Mouse (Mus musculus) adrenal gland, postnatal 14 days (tissue): ENCODE data around the gene Fyco1. TPM values are rescaled to one million over a fixed set of nuclear protein-coding genes. Genes with fewer than 3 reads are reported as not detected.

Experiments
- DNase-seq: peaks from one replicate; pipeline ENCODE4 v3.0.0; 2021; ENCODE audit warnings: mixed read lengths
- long read RNA-seq, 2 experiments: library from polyadenylated mRNA; stranded (forward); transcript quantifications; one replicate each; pipeline ENCODE4 v2.0.0; 2021
- total RNA-seq: library from RNA; stranded (reverse); gene quantifications from 2 replicates; pipeline ENCODE4 v1.2.3, GENCODE M21; 2021

The Fyco1 gene
- total RNA-seq = 41.8 and 42.8 TPM in 2 replicates
- long read RNA-seq, experiment 1, full-length matches to known transcripts = 3 of 8 reads
- long read RNA-seq, experiment 1, partial matches to known transcripts = 2 of 8 reads
- long read RNA-seq, experiment 1, other reads (novel, unspliced or antisense) = 3 of 8 reads
- long read RNA-seq, experiment 2, full-length matches to known transcripts = 3 of 4 reads
- long read RNA-seq, experiment 2, partial matches to known transcripts = 1 of 4 reads
- long read RNA-seq, experiment 2, other reads (novel, unspliced or antisense) = 0 of 4 reads

DNA sequence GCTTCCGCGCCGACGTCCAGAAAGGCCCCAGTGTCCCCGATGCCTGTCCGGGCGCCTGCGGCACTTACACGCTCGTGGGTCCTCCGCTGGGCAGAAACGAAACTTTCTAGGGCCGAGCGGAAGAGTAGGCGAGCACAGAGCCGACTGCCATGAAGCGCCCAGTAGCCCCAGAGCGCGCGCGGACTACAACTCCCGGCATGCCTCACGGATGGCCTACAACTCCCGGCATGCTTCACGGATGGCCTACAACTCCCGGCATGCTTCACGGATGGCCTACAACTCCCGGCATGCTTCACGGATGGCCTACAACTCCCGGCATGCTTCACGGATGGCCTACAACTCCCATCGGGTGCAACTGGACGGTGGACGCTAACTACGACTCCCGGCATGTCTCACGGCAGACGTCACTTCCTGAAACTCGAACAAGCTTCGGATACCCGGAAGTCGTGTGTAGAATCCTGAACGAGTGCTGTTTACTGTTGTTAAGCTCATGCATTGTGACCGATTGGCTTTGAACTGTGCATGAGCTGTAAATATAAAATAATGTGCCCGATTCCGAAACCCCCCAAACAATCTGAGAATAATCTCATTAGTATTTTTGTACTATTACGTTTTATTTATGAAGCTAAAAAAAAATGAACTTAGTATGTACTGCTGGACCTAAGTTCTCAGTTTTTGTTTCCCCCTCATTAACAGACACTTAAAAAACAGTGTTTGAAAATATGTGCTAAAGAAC is at the start of gene Fyco1:
Fyco1 (minus strand) TSS at position 187 of the 736 bp plus-strand sequence.
- DNase-seq = peak; percentile 95

DNA sequence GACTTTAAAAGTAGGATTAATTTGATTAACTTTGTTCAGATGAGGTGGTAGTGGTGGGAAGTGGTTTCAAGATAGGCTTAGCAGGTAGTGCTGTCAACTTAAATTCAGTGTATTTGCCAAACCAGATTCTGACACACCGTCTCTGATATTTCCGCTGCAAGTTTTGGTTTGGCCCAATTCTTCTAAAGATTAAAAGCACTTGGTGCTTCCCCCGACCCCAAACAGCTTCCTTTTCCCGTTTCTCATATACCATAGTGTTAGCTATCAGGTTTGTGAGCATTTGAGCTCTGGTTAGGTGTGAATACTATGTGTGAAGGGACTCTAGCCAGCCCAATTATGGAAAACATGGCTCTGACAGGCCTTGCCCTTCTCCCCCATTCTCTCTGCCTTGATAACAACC is 20.4 kb upstream of the Fyco1 start:
- no peak for DNase-seq

DNA sequence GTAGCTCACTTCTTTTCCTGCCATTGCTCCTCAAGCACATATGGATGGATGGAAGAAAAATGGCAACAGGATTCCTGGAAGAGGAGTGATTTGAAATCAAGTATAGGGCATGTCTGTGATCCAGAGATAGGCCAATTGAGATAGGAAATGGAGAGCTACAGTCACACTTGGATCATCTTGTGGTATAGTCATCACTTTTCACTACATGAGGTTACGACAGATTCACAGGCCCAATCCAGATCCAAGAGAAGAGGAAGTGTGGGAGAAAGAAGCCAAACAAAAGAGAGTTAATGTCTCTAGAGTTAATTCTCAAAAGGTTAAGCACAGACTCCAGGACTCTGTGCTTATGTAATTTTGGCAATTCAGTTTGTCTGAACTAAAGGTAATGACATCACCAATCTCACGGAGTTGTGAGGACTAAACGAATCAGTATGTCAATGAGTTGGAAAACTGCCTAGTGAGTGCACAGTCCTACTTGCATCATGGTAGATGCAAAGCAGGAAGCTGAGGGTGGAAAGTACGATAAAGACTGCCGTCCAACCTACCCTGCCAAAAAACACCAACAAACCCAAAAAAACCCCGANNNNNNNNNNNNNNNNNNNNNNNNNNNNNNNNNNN is 17.6 kb upstream of the Fyco1 start:
- DNase-seq = no peak

DNA sequence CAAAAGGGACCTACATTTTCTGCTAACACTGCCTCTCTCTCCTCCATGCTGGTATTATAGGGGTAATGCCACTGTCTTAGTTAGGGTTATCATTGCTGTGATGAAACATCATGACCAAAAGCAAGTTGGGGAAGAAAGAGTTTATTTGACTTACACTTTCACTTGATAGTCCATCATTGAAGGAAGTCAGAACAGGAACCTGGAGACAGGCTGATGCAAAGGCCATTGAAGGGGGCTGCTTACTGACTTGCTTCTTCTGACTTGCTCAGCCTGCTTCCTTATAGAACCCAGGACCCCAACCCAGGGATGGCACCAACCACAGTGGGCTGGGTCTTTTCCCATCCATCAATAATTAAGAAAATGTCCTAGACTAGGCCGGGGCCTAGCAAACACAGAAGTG is 11.9 kb upstream of the Fyco1 start:
- DNase-seq = no peak

DNA sequence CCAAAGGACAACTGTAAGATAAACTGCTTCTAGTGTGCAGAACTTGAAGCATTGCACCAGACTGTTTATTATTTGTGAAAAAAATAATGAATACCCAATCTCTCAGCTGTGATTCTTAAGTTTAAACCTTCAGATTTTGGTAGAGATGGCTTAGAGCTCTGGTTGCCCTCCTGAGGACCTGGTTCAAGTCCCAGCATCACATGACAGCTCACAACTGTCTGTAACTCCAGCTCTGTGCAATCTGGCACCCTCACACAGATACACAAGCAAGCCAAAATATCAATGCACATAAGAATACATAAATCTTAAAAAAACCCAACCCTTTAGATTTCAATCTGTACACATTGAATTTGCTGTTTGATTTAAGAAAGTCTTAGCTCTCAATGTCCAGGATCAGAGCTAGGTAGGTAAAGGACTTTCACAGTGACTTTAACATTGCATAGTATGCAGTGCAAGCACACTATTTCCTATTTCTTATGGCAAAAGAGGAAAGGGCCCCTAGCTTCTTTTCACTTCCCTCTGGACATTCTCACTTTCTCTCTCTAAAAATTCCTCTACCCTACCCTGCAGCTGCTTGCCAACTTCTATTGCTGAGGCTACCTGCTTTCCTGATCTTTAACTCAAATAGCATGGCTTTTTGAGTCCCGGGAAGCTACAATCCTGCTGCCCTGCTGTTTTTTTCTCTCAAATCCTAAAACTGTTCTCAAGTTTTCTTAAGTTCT is 11.4 kb upstream of the Fyco1 start:
- no peak for DNase-seq

DNA sequence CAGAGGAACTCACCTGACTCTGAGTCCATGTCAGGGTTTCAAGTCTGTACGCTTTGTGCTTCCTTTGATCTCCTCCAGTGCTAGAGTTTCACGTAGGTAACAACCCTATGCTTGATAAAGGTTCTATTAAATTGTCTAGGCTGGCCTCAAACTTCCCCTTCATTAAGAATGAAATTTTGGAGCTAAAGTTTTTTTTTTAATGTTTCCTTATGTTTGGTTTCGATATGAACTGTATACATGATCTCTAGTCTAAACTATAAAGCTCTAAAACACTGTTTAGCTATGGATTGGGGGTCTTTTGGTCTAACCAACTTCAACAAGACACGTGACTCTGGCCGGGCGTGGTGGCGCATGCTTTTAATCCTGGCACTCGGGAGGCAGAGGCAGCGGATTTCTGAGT is 10.2 kb upstream of the Fyco1 start, which contains the start of gene Xcr1:
Xcr1 (minus strand) TSS at position 101 of the 400 bp plus-strand sequence.
- DNase-seq = no peak

DNA sequence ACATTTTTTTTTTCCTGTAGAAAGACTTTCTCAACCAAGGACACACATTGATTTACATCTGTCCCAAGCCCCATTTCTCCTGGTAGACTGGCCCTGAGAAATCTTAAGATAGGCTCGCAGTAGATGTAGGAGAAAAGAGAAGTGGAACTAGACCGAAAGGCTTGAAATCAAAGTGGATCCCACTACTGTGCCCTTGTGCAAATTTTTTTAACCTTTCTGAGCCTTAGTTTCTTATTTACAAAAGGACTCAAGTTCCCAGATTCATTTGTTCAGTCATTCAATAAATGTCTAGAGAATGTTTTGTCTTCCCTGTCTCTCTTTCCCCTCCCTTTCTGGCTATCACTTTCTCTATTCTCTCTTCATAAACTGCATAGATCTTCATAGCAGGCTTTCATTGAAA is 5.1 kb upstream of the Fyco1 start:
- no peak for DNase-seq

DNA sequence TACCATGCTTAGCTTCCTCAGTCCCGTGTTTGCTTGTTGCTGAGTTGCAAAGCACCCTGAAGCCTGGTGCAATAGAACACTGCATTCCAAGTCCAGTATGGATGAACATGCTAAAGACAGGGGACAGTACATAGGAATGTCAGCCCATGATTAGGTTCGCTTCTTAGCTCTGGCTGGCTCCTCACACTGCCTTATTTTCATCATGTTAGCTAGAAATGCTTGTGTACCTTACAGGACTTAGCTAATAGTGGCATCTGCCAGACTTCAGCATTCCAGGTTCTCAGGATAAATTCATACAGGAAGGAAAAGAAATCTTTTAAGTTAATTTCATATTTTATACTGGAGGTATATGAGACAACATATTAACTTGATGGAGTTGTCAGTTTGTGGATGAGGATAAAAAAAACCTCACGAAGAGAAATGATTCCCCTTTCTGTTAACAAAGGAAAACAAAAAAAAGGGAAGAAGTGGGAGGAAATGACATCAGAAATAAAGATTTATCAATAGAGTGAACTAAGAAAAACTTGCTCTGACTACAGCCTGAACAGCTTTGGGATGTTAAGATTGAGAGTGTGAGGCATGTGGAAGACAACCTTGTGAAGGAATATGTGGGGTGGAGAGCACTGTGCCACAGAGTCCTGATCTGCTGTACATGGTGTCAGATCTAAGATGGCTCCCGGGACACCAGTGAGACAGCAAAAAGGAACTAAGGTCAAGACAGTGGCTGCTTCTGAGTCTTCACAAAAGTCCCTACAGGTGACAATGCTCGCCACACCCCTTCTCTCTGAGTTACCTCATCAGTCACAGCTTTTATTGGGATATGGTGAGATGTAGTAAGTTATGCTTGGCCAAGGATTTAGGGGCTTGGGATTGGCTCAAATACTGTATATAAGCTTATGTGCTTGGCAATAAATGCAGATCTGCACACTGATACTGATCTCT is 1.0 kb upstream of the Fyco1 start:
- DNase-seq = no peak

DNA sequence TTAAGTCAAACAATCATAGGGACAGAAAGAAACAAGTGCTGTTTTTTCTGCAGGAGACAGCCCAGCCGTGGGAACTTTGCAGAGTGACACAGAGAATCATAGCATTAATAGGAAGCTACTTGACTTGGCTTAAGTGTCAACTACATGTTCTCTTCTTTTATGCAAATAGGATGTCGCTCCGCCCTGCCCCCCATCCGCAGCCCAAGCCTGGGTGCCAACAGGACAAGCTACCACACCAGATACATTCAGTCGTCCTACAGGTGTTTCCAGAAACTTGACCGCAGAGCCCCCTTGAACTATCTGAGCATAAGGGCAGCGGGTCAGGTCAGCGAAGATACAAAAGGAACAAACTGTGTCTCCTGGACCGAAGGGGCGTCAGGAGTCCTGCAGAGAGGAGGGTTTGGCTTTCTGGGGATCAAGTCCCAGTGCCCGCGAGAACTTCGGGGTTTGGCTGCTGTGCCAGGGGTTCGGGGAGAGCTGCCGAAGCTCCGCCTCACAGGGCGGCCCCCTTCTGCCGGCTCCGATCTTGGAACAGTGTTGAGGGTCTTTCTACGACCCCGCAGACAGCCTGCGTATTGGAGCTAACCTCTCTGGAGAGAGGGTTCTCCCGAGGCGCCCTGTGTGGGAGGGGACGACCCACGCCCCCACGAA is 512 bp downstream of the Fyco1 start:
- DNase-seq = peak; percentile 83

DNA sequence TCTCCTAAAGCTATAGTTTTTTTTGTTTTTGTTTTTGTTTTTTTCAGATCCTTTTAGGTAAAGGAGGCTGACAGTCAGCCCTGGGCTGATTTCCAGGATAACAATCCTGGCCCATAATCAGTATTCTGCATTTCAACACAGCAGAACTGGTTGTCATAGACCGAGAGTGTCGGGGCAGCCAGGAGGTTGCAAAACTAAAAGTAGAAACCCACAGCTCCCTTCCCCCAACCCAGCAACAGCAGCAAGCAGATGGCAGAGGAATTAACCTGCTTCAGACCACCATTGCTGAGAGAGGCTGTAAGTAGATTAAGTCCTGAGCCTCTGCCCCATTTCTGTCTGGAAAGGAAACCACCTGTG is 1.0 kb downstream of the Fyco1 start:
- DNase-seq = peak; percentile 75

DNA sequence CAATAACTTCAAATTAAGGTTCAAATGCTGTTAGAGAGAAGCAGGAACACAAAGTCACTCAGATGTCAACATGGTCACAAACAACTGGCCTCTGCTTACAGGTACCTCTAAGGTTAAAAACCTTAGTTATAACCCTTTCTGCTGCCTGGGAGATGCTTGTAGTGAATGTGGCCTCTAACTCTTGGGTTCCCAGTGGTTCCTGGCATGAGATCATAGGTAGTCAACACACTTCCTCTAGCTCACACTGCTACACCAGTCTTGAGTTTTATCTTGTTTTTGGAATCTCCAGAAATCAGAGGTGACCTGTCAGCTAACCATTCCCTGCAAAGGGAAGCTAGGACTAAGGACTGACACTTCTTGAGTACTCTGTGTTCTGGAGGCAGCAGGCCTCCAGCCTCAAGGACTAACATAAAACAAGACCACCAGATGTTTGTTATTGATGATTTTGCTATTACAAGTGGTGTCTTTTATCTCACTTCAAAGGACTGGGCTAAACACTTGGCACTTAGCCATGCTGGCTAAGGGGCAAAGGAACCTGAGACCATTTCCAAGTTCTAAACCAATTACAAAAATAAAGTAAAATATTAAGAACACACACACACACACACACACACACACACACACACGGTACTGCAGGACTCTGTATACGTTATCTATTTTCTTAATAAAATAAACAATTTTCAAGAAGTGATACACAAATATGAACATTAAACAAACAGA is 1.6 kb downstream of the Fyco1 start:
- DNase-seq = peak; percentile 36

DNA sequence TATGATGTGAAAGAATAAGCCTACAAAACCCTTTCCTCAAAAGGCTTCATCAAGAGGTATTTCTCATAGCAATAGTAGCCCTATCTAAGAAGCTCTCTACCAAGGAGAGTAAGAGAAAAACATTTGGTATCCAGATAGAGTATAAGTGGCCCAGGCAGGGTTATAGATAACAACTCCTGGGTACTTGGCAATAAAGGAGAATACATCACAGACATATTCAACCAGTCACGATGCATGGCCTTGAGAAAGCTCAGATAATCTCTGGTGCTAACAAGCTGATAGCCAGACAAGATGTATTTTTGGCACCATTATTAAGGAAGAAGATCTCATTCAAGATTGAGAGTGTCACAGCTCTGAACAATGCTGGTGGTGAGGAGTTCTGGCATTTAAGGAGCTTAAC is 5.2 kb downstream of the Fyco1 start:
- no peak for DNase-seq

DNA sequence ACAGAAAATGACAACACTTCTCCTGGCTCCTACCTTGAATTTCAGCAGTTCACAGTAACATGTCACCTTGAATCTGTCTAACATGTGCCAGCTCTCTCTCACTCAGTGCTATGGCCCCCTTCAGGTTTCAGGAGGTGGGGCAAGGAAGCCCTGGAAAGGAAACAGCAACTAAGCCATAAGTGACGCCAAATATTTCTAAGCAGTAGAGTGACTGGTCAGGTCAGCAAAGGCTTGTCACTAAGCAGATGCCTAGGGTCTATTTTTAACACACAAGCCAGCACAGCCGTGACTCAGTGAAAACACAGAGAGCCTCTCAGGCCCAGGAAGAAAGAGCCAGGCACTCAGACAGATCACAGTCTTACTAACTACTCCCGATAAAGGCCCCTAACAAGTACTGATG is 6.6 kb downstream of the Fyco1 start:
- DNase-seq = peak; percentile 55

DNA sequence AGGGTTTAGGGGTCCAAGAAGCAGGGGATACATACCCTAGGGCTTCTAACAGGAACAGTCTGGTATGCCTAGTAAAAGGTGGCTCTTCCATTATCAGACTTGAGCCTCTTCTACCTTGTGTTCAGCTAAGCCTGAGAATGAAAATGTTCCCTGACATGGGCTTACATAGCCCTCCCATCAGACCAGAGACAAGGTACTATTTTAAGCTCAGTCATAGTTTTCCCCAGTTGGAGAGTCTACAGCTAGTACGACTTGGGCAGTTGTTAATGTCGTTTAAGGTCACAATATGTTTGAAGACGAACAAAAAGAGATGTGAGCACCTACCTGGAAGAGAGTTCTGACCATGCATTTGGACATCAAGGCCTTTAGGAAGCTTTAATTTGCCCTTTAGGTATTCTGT is 7.2 kb downstream of the Fyco1 start:
- no peak for DNase-seq

DNA sequence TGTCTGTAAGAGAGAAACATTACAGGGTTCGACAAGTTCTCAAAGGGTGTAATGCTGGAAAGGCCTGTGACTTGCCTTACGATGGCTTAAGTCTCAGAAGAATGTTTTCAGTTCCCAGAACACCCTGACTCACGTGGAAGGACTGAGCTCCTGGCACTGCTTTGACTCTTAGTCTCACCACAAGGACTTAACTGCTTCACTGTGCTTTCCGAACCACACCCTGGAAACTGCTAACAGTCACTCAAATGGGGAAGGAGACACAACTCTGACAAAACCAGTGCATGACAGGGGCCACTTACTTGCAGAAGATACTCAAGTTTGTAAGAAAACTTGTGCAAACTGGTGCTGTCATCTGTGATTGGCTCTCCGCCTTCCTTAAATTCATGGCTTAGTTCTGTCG is 11.5 kb downstream of the Fyco1 start:
- DNase-seq = no peak

DNA sequence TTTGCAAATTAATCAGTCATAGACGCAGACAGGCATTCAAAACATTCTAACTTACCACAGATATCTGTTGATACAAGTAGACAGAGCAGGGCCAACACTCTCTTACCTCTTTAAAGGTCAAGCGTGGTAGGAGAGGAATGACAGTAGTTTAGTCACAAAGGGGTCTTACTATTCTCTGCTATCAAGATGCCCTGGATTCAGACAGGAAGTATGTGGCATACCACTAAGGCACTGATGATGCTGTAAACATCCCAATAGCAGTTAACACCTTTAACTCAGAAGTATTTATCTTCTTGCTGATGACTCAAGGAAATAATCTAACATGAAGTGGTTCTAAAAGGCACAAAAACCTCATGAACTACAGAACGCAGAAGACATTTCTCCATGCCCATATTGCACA is 15.8 kb downstream of the Fyco1 start:
- DNase-seq = no peak

DNA sequence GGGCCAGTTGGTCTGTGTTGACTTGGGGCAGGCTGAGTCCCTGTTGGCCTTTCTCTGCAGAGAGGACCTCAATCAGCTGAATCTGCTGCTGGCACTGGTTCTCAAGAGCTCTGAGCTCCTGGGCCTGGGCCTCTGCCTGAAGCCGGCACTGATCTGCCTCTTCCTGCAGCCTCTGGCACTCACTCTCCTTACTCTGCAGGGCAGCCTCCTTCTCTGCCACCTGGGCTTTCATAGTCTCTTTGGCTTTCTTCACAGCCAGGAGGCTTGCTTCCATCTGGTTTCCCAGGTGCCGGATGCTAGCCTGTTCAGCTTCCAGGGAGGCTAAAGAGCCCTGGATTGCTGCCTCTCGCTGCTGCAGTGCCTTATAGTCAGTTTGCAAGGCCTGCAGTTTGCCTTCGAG is 22.8 kb downstream of the Fyco1 start:
- DNase-seq = no peak

DNA sequence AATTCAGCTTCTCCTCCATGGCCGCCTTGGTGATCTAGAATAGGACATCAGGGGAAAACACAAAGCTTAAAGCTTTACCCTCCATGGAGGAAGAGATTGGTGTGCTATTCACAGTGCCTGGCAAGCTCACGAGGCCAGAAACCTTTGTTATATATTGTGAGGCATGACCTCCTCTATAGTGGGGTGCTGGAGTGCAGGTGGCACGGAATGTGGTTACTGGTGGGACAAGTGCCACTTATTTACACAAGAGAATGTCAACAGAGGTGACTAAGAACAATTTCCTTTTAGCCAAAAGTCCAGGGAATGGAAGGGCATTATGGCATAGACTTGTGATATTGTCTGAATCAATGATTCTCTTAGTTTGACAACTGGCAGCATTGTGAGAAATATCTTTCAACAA is 25.1 kb downstream of the Fyco1 start:
- DNase-seq = no peak

DNA sequence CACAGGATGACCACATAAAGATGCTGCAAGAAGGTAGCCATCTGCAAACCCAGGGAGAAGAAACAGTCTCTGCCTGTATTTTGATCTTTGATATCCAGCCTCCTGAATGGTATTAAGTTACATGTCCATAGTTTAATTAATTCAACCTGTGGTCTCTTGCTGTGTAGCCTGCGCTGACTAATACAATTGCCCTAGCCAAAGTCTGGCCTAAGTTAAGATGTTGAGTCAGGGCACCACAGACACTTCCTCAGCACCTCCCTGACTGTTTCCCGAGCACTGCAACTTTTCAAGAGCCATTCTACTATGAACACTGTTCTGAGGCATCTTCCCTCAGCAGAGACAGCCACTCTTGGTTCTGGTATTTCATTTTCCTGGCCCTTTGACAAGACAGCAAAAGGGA is 33.1 kb downstream of the Fyco1 start:
- no peak for DNase-seq

DNA sequence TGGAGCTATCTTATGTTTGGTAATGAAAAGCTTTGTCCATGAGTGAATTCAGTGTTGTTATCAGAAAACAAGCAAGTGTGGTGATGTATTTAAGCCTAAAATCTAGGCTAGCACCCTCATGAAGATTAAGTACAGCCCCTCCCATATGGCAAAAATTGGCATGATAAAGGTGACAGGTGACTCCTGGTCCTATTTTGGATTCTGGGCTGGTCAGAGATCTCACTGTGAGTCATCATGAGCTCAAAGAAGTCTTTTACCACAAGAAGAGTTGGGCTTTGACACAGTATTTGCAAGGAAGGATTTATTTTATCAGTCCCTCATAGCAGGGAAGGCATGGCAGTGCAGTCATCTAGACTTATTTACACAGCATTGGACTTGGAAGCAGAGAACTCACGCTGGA is 35.7 kb downstream of the Fyco1 start:
- no peak for DNase-seq

DNA sequence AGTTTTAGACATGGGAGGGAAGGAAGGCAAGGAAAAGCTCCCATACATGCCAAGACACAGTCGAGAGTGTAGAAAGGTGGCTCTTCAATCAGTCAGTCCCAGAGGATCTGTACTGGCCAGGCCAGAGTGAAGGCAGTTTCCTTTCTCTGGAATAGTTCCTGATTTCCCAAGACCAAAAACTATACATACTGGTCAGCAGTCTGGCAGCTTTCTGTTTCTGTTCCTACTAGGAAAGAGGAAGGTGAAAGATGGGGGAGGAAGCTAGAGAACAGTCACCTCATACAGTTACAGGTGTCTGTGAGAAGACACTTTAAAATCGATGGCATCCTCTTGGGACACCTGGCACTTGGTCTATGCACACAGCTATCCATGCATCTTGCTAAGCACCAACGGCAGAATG is 36.3 kb downstream of the Fyco1 start:
- DNase-seq = no peak
